Mouse (Mus musculus) urinary bladder, adult 2 months (tissue): ENCODE measurements around the gene Zcchc7. TPM values are rescaled to one million over a fixed set of nuclear protein-coding genes. Genes with fewer than 3 reads are reported as not detected.

ENCODE experiments used
- DNase-seq: peaks from one replicate; pipeline ENCODE4 v3.0.0; 2022; ENCODE audit warnings: low spot score
- polyA plus RNA-seq: library from polyadenylated mRNA; depleted of rRNA; stranded (reverse); fragments of >200 nt; gene quantifications from 2 replicates; pipeline ENCODE4 v1.2.3, GENCODE M21; 2012; rRNA removed

Zcchc7 gene
- 45.8 and 49.8 TPM in 2 replicates for polyA plus RNA-seq

- peak; percentile 57 for DNase-seq
These were observed at the start of gene Zcchc7 for GRCm38 (mm10) chr4:44755553-44756133. TSS of gene Zcchc7 (plus strand) at chr4:44755877.

- no peak for DNase-seq
These were observed 49.7 kb upstream of the Zcchc7 start for GRCm38 (mm10) chr4:44705967-44706366.

GRCm38 (mm10) chr4:44706865-44707264, 48.8 kb upstream of the Zcchc7 start:
- no peak for DNase-seq

- DNase-seq, result no peak
These were observed 47.4 kb upstream of the Zcchc7 start for GRCm38 (mm10) chr4:44708311-44708710.

- DNase-seq, result no peak
These were observed 46.5 kb upstream of the Zcchc7 start for GRCm38 (mm10) chr4:44709091-44709695.

- DNase-seq, result no peak
These were observed 45.7 kb upstream of the Zcchc7 start, which contains the start of gene Pax5 for GRCm38 (mm10) chr4:44709740-44710700. TSS of gene Pax5 (minus strand) at chr4:44710487.

GRCm38 (mm10) chr4:44710701-44711097, 45.0 kb upstream of the Zcchc7 start:
- DNase-seq, result no peak

GRCm38 (mm10) chr4:44711136-44711900, 44.4 kb upstream of the Zcchc7 start:
- DNase-seq, result no peak

- DNase-seq, result no peak
These were observed 43.5 kb upstream of the Zcchc7 start for GRCm38 (mm10) chr4:44712051-44712700.

- DNase-seq, result no peak
These were observed 42.7 kb upstream of the Zcchc7 start for GRCm38 (mm10) chr4:44712786-44713553.

GRCm38 (mm10) chr4:44713554-44714051, 42.1 kb upstream of the Zcchc7 start:
- no peak for DNase-seq

- DNase-seq, result no peak
These were observed 41.5 kb upstream of the Zcchc7 start for GRCm38 (mm10) chr4:44714111-44714621.

- DNase-seq, result no peak
These were observed 40.0 kb upstream of the Zcchc7 start for GRCm38 (mm10) chr4:44715621-44716160.

- no peak for DNase-seq
These were observed 39.3 kb upstream of the Zcchc7 start for GRCm38 (mm10) chr4:44716391-44716790.

GRCm38 (mm10) chr4:44717676-44718075, 38.0 kb upstream of the Zcchc7 start:
- DNase-seq, result no peak

- DNase-seq, result no peak
These were observed 35.6 kb upstream of the Zcchc7 start for GRCm38 (mm10) chr4:44720046-44720445.

- DNase-seq, result no peak
These were observed 34.4 kb upstream of the Zcchc7 start for GRCm38 (mm10) chr4:44721237-44721636.

GRCm38 (mm10) chr4:44740471-44740870, 15.2 kb upstream of the Zcchc7 start:
- DNase-seq, result no peak

- DNase-seq, result peak; percentile 86
These were observed 666 bp downstream of the Zcchc7 start for GRCm38 (mm10) chr4:44756134-44756951.
